Mouse (Mus musculus) stomach, postnatal 0 days (tissue): ENCODE results near the gene Ndufa6. TPM values are rescaled to one million over a fixed set of nuclear protein-coding genes. Genes with fewer than 3 reads are reported as not detected.
"Not testable (repeated sequence)": the region's sequence is repeated elsewhere in the genome, so short reads cannot be mapped to it uniquely, and the experiment has no call there.

Experiments used
- ATAC-seq: fragments of 200-750 bp; cut with Nextera tagmentation; 2 replicates; pipeline ENCODE4 v1.8.0; 2017; ENCODE audit not compliant: low FRiP score, low TSS enrichment
- DNase-seq: peaks from one replicate; pipeline ENCODE4 v3.0.0-alpha.2; 2016; ENCODE audit warnings: low spot score
- H3K27ac ChIP-seq: fragments of 300-500 bp; sonication (generic); replicated peaks from 2 replicates; pipeline ENCODE4 v1.5.1; 2014; ENCODE audit warnings: mild to moderate bottlenecking, control low read depth
- H3K27me3 ChIP-seq: fragments of 300-500 bp; sonication (generic); 2 replicates; pipeline ENCODE4 v1.6.1; 2014; ENCODE audit warnings: low read length; ENCODE audit not compliant: control insufficient read depth, insufficient read depth
- H3K36me3 ChIP-seq: fragments of 300-500 bp; sonication (generic); 2 replicates; pipeline ENCODE4 v1.6.1; 2014; ENCODE audit warnings: low read length, mixed read lengths; ENCODE audit not compliant: control insufficient read depth, insufficient read depth
- H3K4me1 ChIP-seq: fragments of 300-500 bp; sonication (generic); replicated peaks from 2 replicates; pipeline ENCODE4 v1.6.1; 2014; ENCODE audit warnings: antibody characterized with exemption; ENCODE audit not compliant: control insufficient read depth, insufficient read depth
- H3K4me2 ChIP-seq: fragments of 300-500 bp; sonication (generic); replicated peaks from 2 replicates; pipeline ENCODE4 v1.6.1; 2014; ENCODE audit warnings: low read depth, mild to moderate bottlenecking, control low read depth, moderate library complexity
- H3K4me3 ChIP-seq: fragments of 300-500 bp; sonication (generic); 2 replicates; pipeline ENCODE4 v1.5.1; 2014; ENCODE audit warnings: low read depth, low read length, control low read depth
- H3K9ac ChIP-seq: fragments of 300-500 bp; sonication (generic); 2 replicates; pipeline ENCODE4 v1.6.1; 2014; ENCODE audit warnings: mild to moderate bottlenecking, low read length, control low read depth, mixed read lengths
- H3K9me3 ChIP-seq: fragments of 300-500 bp; sonication (generic); 2 replicates; pipeline ENCODE4 v1.6.1; 2016; ENCODE audit warnings: low read length; ENCODE audit not compliant: control insufficient read depth
- CTCF ChIP-seq: IDR thresholded peaks from 2 replicates; pipeline ENCODE4 v1.5.1; 2016; ENCODE audit warnings: antibody characterized with exemption, low read depth, mild to moderate bottlenecking, moderate library complexity
- EP300 ChIP-seq: optimal IDR thresholded peaks from 2 replicates; pipeline ENCODE3; 2016; ENCODE audit warnings: antibody characterized with exemption
- WGBS: fragments of 180-500 bp; shearing (Covaris S2); extraction: QIAGEN DNeasy Blood & Tissue Kit; methylation state at CpG from one replicate; pipeline ENCODE4 v1.1.7; 2014; 5-methylcytosine and 5-hydroxymethylcytosine counted together
- polyA plus RNA-seq: library from polyadenylated mRNA; unstranded; fragments of >200 nt; fragmentation: Nextera tagmentation; extraction: Ambion mirVana; gene quantifications from 2 replicates; pipeline ENCODE4 v1.2.1, GENCODE M21; 2015

The Ndufa6 gene
- polyA plus RNA-seq, 1 experiment from 2014 or later, result 514 TPM

- 84% methylated on average over 5 of the region's 5 CpGs for WGBS
Measured at GRCm38 (mm10) chr15:82372991-82373390, 18.9 kb upstream of the Ndufa6 start.

GRCm38 (mm10) chr15:82372446-82372845 is 18.3 kb upstream of the Ndufa6 start:
- Histone ChIP-seq H3K27ac (no peak overlapping the region), H3K4me2 (no peak overlapping the region), H3K9me3 (no peaks in the 10 kb centered on the region), H3K9ac (no peak overlapping the region), H3K4me1 (no peaks in the 10 kb centered on the region), H3K27me3 (no peaks in the 10 kb centered on the region), H3K4me3 (no peak overlapping the region), H3K36me3 (no peaks in the 10 kb centered on the region)
- no peak for DNase-seq
- no peak for ATAC-seq
- WGBS, result 81% methylated on average over 6 of the region's 6 CpGs
- TF ChIP-seq EP300, result no peak
- no peak for TF ChIP-seq CTCF

More at GRCm38 (mm10) chr15:82372991-82373390, 18.9 kb upstream of the Ndufa6 start:
- ATAC-seq (no peak), DNase-seq (no peak)
- Histone ChIP-seq H3K4me2 (no peak overlapping the region), H3K27ac (no peak overlapping the region), H3K9me3 (no peaks in the 10 kb centered on the region), H3K4me1 (no peaks in the 10 kb centered on the region), H3K27me3 (no peaks in the 10 kb centered on the region), H3K4me3 (no peak overlapping the region), H3K36me3 (no peaks in the 10 kb centered on the region), H3K9ac (no peak overlapping the region)
- TF ChIP-seq EP300 (no peak), CTCF (no peak)

- TF ChIP-seq EP300 (no peak), CTCF (no peak)
- Histone ChIP-seq H3K27me3 (no peaks in the 10 kb centered on the region), H3K9me3 (no peaks in the 10 kb centered on the region), H3K4me3 (no peak overlapping the region), H3K36me3 (no peaks in the 10 kb centered on the region), H3K27ac (no peak overlapping the region), H3K9ac (no peak overlapping the region), H3K4me1 (no peaks in the 10 kb centered on the region), H3K4me2 (no peak overlapping the region)
- ATAC-seq (peak; percentile 40; the same call in 1 of the 2 replicates), DNase-seq (peak; percentile 10)
- 82% methylated on average over 1 of the region's 1 CpGs for WGBS
Measured at GRCm38 (mm10) chr15:82368851-82369250, 14.7 kb upstream of the Ndufa6 start.

GRCm38 (mm10) chr15:82368146-82368545 is 14.0 kb upstream of the Ndufa6 start:
- 93% methylated on average over 4 of the region's 4 CpGs for WGBS
- Histone ChIP-seq H3K36me3 (no peaks in the 10 kb centered on the region), H3K27me3 (no peaks in the 10 kb centered on the region), H3K4me1 (no peaks in the 10 kb centered on the region), H3K27ac (no peak overlapping the region), H3K9me3 (no peaks in the 10 kb centered on the region), H3K4me3 (no peak overlapping the region), H3K4me2 (no peak overlapping the region), H3K9ac (no peak overlapping the region)
- TF ChIP-seq EP300 (no peak), CTCF (no peak)
- no peak for ATAC-seq
- peak; percentile 1 for DNase-seq

- 0 out of 2 replicates have a peak overlapping the region, but pooled peaks have one; percentile 29 for H3K4me2 ChIP-seq
- not testable (repeated sequence) for H3K27ac ChIP-seq, H3K4me1 ChIP-seq, ATAC-seq, H3K9ac ChIP-seq, H3K36me3 ChIP-seq, H3K9me3 ChIP-seq, H3K4me3 ChIP-seq, H3K27me3 ChIP-seq
- DNase-seq, result peak; percentile 1
- WGBS, result 14% methylated on average over 6 of the region's 9 CpGs
Measured at GRCm38 (mm10) chr15:82364561-82364960, 10.4 kb upstream of the Ndufa6 start.

GRCm38 (mm10) chr15:82363801-82364200 is 9.7 kb upstream of the Ndufa6 start:
- not testable (repeated sequence) for H3K27me3 ChIP-seq, H3K4me2 ChIP-seq, ATAC-seq, H3K9ac ChIP-seq, H3K36me3 ChIP-seq, DNase-seq, H3K4me3 ChIP-seq, H3K4me1 ChIP-seq, H3K9me3 ChIP-seq, H3K27ac ChIP-seq
- 65% methylated on average over 7 of the region's 12 CpGs for WGBS
